Mouse (Mus musculus) lung, embryonic 15.5 days (tissue): ENCODE measurements around the gene Ginm1. TPM values are rescaled to one million over a fixed set of nuclear protein-coding genes. Genes with fewer than 3 reads are reported as not detected.

Experiments
- ATAC-seq: fragments of 200-750 bp; cut with Nextera tagmentation; 2 replicates; pipeline ENCODE4 v1.8.0; 2017; ENCODE audit warnings: moderate number of reproducible peaks, borderline replicate concordance; ENCODE audit not compliant: low FRiP score, low TSS enrichment; ENCODE audit errors: extremely low read depth
- H3K27ac ChIP-seq: fragments of 300-500 bp; sonication (generic); 2 replicates; pipeline ENCODE4 v1.5.1; 2015; ENCODE audit warnings: moderate library complexity, mild to moderate bottlenecking, inconsistent platforms
- H3K27me3 ChIP-seq: fragments of 300-500 bp; sonication (generic); 2 replicates; pipeline ENCODE4 v1.6.1; 2015; ENCODE audit warnings: inconsistent platforms
- H3K36me3 ChIP-seq: fragments of 300-500 bp; sonication (generic); 2 replicates; pipeline ENCODE4 v1.6.1; 2015; ENCODE audit warnings: inconsistent platforms
- H3K4me1 ChIP-seq: fragments of 300-500 bp; sonication (generic); 2 replicates; pipeline ENCODE4 v1.6.1; 2015; ENCODE audit warnings: inconsistent platforms
- H3K4me2 ChIP-seq: fragments of 300-500 bp; sonication (generic); 2 replicates; pipeline ENCODE4 v1.6.1; 2015; ENCODE audit warnings: inconsistent platforms, mild to moderate bottlenecking, moderate library complexity
- H3K4me3 ChIP-seq: fragments of 300-500 bp; sonication (generic); 2 replicates; pipeline ENCODE4 v1.5.1; 2015; ENCODE audit warnings: mild to moderate bottlenecking, inconsistent platforms
- H3K9ac ChIP-seq: fragments of 300-500 bp; sonication (generic); 2 replicates; pipeline ENCODE4 v1.6.1; 2015; ENCODE audit warnings: inconsistent platforms
- H3K9me3 ChIP-seq: fragments of 300-500 bp; sonication (generic); 2 replicates; pipeline ENCODE4 v1.6.1; 2016; ENCODE audit warnings: inconsistent platforms
- WGBS: fragments of 180-500 bp; shearing (Covaris S2); methylation state at CpG from one replicate; pipeline ENCODE4 v1.1.7; 2015; 5-methylcytosine and 5-hydroxymethylcytosine counted together
- polyA plus RNA-seq: library from polyadenylated mRNA; unstranded; fragments of >200 nt; fragmentation: Nextera tagmentation; extraction: Ambion mirVana; gene quantifications from 2 replicates; pipeline ENCODE4 v1.2.1, GENCODE M21; 2015

Gene Ginm1
- polyA plus RNA-seq, 1 experiment from 2014 or later = 87.7 TPM

GRCm38 (mm10) chr10:7832171-7832676 lies 39.6 kb upstream of the Ginm1 start, which contains the start of gene Zc3h12d:
TSS of gene Zc3h12d (plus strand) at chr10:7832470.
- peaks cover 2% of the 10 kb centered on the region; the same call in 1 of the 2 replicates for H3K27me3 ChIP-seq
- no peaks in the 10 kb centered on the region for H3K36me3 ChIP-seq
- WGBS = 2% methylated on average over 15 of the region's 15 CpGs
- peak within 1 kb of the TSS; percentile 58 for H3K4me2 ChIP-seq
- H3K9me3 ChIP-seq = no peaks in the 10 kb centered on the region
- peak within 1 kb of the TSS; percentile 32 for H3K4me3 ChIP-seq
- peaks cover 9% of the 10 kb centered on the region for H3K4me1 ChIP-seq
- peak; percentile 77 for ATAC-seq
- no peak within 1 kb of the TSS for H3K27ac ChIP-seq
- no peak within 1 kb of the TSS for H3K9ac ChIP-seq

GRCm38 (mm10) chr10:7826106-7826505 lies 33.5 kb upstream of the Ginm1 start:
- WGBS = 90% methylated on average over 9 of the region's 9 CpGs
- no peaks in the 10 kb centered on the region for H3K4me1 ChIP-seq
- H3K4me3 ChIP-seq = no peak overlapping the region
- H3K4me2 ChIP-seq = no peak overlapping the region
- no peak overlapping the region for H3K9ac ChIP-seq
- no peak overlapping the region for H3K27ac ChIP-seq
- H3K9me3 ChIP-seq = no peaks in the 10 kb centered on the region
- no peaks in the 10 kb centered on the region for H3K27me3 ChIP-seq
- peaks cover 30% of the 10 kb centered on the region for H3K36me3 ChIP-seq
- no peak for ATAC-seq

GRCm38 (mm10) chr10:7825281-7825665 lies 32.6 kb upstream of the Ginm1 start:
- 90% methylated on average over 4 of the region's 4 CpGs for WGBS
- peaks cover under 1% of the 10 kb centered on the region; the same call in 1 of the 2 replicates for H3K4me1 ChIP-seq
- H3K9ac ChIP-seq = no peak overlapping the region
- H3K4me2 ChIP-seq = no peak overlapping the region
- no peak overlapping the region for H3K4me3 ChIP-seq
- H3K27ac ChIP-seq = no peak overlapping the region
- H3K9me3 ChIP-seq = no peaks in the 10 kb centered on the region
- H3K36me3 ChIP-seq = peaks cover 36% of the 10 kb centered on the region
- no peak for ATAC-seq
- no peaks in the 10 kb centered on the region for H3K27me3 ChIP-seq

GRCm38 (mm10) chr10:7824663-7825280 lies 32.1 kb upstream of the Ginm1 start:
- H3K9ac ChIP-seq = no peak overlapping the region
- H3K36me3 ChIP-seq = peaks cover 40% of the 10 kb centered on the region
- ATAC-seq = no peak
- H3K9me3 ChIP-seq = no peaks in the 10 kb centered on the region
- WGBS = 66% methylated on average over 9 of the region's 9 CpGs
- H3K4me3 ChIP-seq = no peak overlapping the region
- no peak overlapping the region for H3K27ac ChIP-seq
- H3K4me1 ChIP-seq = peaks cover 4% of the 10 kb centered on the region; the same call in 1 of the 2 replicates
- no peak overlapping the region for H3K4me2 ChIP-seq
- no peaks in the 10 kb centered on the region for H3K27me3 ChIP-seq

- H3K27ac ChIP-seq = no peak overlapping the region
- no peak overlapping the region for H3K9ac ChIP-seq
- WGBS = 93% methylated on average over 12 of the region's 12 CpGs
- no peak for ATAC-seq
- H3K4me2 ChIP-seq = no peak overlapping the region
- no peaks in the 10 kb centered on the region for H3K27me3 ChIP-seq
- peaks cover 9% of the 10 kb centered on the region; the same call in 1 of the 2 replicates for H3K4me1 ChIP-seq
- H3K4me3 ChIP-seq = no peak overlapping the region
- H3K9me3 ChIP-seq = no peaks in the 10 kb centered on the region
- H3K36me3 ChIP-seq = peaks cover 52% of the 10 kb centered on the region
Observed at GRCm38 (mm10) chr10:7821981-7822380, 29.4 kb upstream of the Ginm1 start.

GRCm38 (mm10) chr10:7820171-7820570 lies 27.5 kb upstream of the Ginm1 start:
- WGBS = 84% methylated on average over 5 of the region's 5 CpGs
- ATAC-seq = peak; percentile 43; the same call in 1 of the 2 replicates
- no peak overlapping the region for H3K4me3 ChIP-seq
- no peak overlapping the region for H3K4me2 ChIP-seq
- H3K9me3 ChIP-seq = no peaks in the 10 kb centered on the region
- H3K27ac ChIP-seq = no peak overlapping the region
- H3K9ac ChIP-seq = no peak overlapping the region
- peaks cover 48% of the 10 kb centered on the region for H3K36me3 ChIP-seq
- H3K4me1 ChIP-seq = peaks cover 9% of the 10 kb centered on the region; the same call in 1 of the 2 replicates
- H3K27me3 ChIP-seq = no peaks in the 10 kb centered on the region

- Histone ChIP-seq H3K27ac (no peak overlapping the region), H3K9ac (no peak overlapping the region), H3K4me1 (peaks cover 9% of the 10 kb centered on the region; the same call in 1 of the 2 replicates), H3K36me3 (peaks cover 48% of the 10 kb centered on the region), H3K27me3 (no peaks in the 10 kb centered on the region), H3K4me2 (no peak overlapping the region), H3K9me3 (no peaks in the 10 kb centered on the region), H3K4me3 (no peak overlapping the region)
- 56% methylated on average over 4 of the region's 4 CpGs for WGBS
- ATAC-seq = peak; percentile 93
Observed at GRCm38 (mm10) chr10:7819603-7820002, 27.0 kb upstream of the Ginm1 start.

- H3K9me3 ChIP-seq = no peaks in the 10 kb centered on the region
- H3K27me3 ChIP-seq = no peaks in the 10 kb centered on the region
- no peak overlapping the region for H3K4me2 ChIP-seq
- peaks cover 9% of the 10 kb centered on the region; the same call in 1 of the 2 replicates for H3K4me1 ChIP-seq
- WGBS = 63% methylated on average over 4 of the region's 4 CpGs
- ATAC-seq = no peak
- no peak overlapping the region for H3K9ac ChIP-seq
- no peak overlapping the region for H3K4me3 ChIP-seq
- H3K36me3 ChIP-seq = peaks cover 52% of the 10 kb centered on the region
- H3K27ac ChIP-seq = no peak overlapping the region
Observed at GRCm38 (mm10) chr10:7819156-7819555, 26.5 kb upstream of the Ginm1 start.

GRCm38 (mm10) chr10:7818676-7819075 lies 26.1 kb upstream of the Ginm1 start:
- 80% methylated on average over 4 of the region's 4 CpGs for WGBS
- H3K36me3 ChIP-seq = peaks cover 52% of the 10 kb centered on the region
- ATAC-seq = no peak

GRCm38 (mm10) chr10:7816476-7816875 lies 23.9 kb upstream of the Ginm1 start:
- Histone ChIP-seq H3K9ac (no peak overlapping the region), H3K9me3 (no peaks in the 10 kb centered on the region), H3K4me3 (no peak overlapping the region), H3K36me3 (peaks cover 46% of the 10 kb centered on the region), H3K4me1 (peaks cover 9% of the 10 kb centered on the region; the same call in 1 of the 2 replicates), H3K27me3 (no peaks in the 10 kb centered on the region), H3K4me2 (no peak overlapping the region), H3K27ac (no peak overlapping the region)
- ATAC-seq = no peak
- 73% methylated on average over 2 of the region's 2 CpGs for WGBS

More at GRCm38 (mm10) chr10:7818676-7819075, 26.1 kb upstream of the Ginm1 start:
- Histone ChIP-seq H3K4me3 (no peak overlapping the region), H3K9ac (no peak overlapping the region), H3K4me2 (no peak overlapping the region), H3K27ac (no peak overlapping the region), H3K9me3 (no peaks in the 10 kb centered on the region), H3K4me1 (peaks cover 9% of the 10 kb centered on the region; the same call in 1 of the 2 replicates), H3K27me3 (no peaks in the 10 kb centered on the region)

- Histone ChIP-seq H3K4me1 (no peaks in the 10 kb centered on the region), H3K4me3 (no peak overlapping the region), H3K36me3 (peaks cover 56% of the 10 kb centered on the region), H3K9me3 (no peaks in the 10 kb centered on the region), H3K4me2 (no peak overlapping the region), H3K9ac (no peak overlapping the region), H3K27me3 (no peaks in the 10 kb centered on the region), H3K27ac (no peak overlapping the region)
- ATAC-seq = no peak
- 51% methylated on average over 2 of the region's 2 CpGs for WGBS
Observed at GRCm38 (mm10) chr10:7809937-7810336, 17.3 kb upstream of the Ginm1 start.

- Histone ChIP-seq H3K9ac (no peak overlapping the region), H3K36me3 (peaks cover 75% of the 10 kb centered on the region), H3K4me3 (no peak overlapping the region), H3K27me3 (no peaks in the 10 kb centered on the region), H3K9me3 (no peaks in the 10 kb centered on the region), H3K4me2 (no peak overlapping the region), H3K27ac (no peak overlapping the region), H3K4me1 (no peaks in the 10 kb centered on the region)
- WGBS = 91% methylated on average over 2 of the region's 2 CpGs
- no peak for ATAC-seq
Observed at GRCm38 (mm10) chr10:7802519-7803140, 10.0 kb upstream of the Ginm1 start.
